8 mouse cellular contexts compared by ENCODE assay signal in genomic region chr2:151494035-151494803, GRCm38 (mm10). TPM values are rescaled to one million over a fixed set of nuclear protein-coding genes. Genes with fewer than 3 reads are reported as not detected.
DNase-seq lines count a peak whose midpoint lies in the region; ATAC-seq lines count a peak whose summit lies in the region.

Gene Nsfl1c (plus strand): TSS chr2:151494182.

- intact Hi-C loops in gastrocnemius, postnatal 14 days (cut with DNase I; ENCODE audit: low total_unique reads), result loop anchor here (5.0 to 10.0 kb wide), 2 partner anchors 188 to 251 kb away; partner anchors contain the start of gene Psmf1
- intact Hi-C loops in left cerebral cortex, postnatal 10 days (cut with DNase I), result loop anchor here (10.0 kb wide), 1 partner anchor 181 kb away; no protein-coding TSS in a partner anchor

- peak; percentile 98 for ATAC-seq in inflammation-experienced regulatory T-cells, adult 6 months
- peak; percentile 97 for ATAC-seq in megakaryocyte-erythroid progenitor cell, adult 5-6 weeks (replicated peaks; ENCODE audit: low FRiP score, low TSS enrichment, poor library complexity, severe bottlenecking)

- DNase-seq in adrenal gland, adult (ENCODE audit: inconsistent age in 2 of 2, low spot score in 1 of 2), result peak; percentile 95 to 98
- peak; percentile 96 for DNase-seq in embryo, embryonic 10.5 days (ENCODE audit: low spot score)
- peak; percentile 96 for DNase-seq in gastrocnemius, postnatal 14 days
- peak; percentile 94 to 97 for DNase-seq in left cerebral cortex, postnatal 10 days (ENCODE audit: extremely low spot score in 1 of 2, low spot score in 2 of 2)
- DNase-seq in right cerebral cortex, postnatal 25 days, result peak; percentile 95
- peak; percentile 95 to 97 for DNase-seq in urinary bladder, postnatal 4 days (ENCODE audit: low spot score in 2 of 2)

RNA-seq across cellular contexts. Expression of gene Nsfl1c, which starts in this region (rescaled TPM):
- total RNA-seq in gastrocnemius, postnatal 14 days (2021), result 10 to 100 TPM; 81.0 to 92.0 TPM
- polyA plus RNA-seq in inflammation-experienced regulatory T-cells, adult 6 months (2017; shearing (Covaris generic)), result 100 to 1,000 TPM; 119 to 162 (median 150) TPM
- total RNA-seq in left cerebral cortex, postnatal 10 days (2021), result 100 to 1,000 TPM; 146 to 150 TPM
- 92.8 and 115 TPM in 2 replicates for total RNA-seq in megakaryocyte-erythroid progenitor cell, adult 5-6 weeks (2014; fragmentation: Nextera tagmentation)
- 149 and 154 TPM in 2 replicates for total RNA-seq in megakaryocyte-erythroid progenitor cell, adult 5-6 weeks (2017)

Comparison
In these comparisons a context has a peak if more than half of its experiments do, and no peak if none do; other contexts are left out.
1. Peak in every context shown above with its lines: DNase-seq and ATAC-seq.